Mouse (Mus musculus) WW6 (cell line): Measurements from ENCODE around the gene Tas2r137.
A peak's percentile ranks its signal among the peaks of the same experiment; 100 is the strongest.

Source experiments
- DNase-seq: peaks from one replicate; pipeline ENCODE4 v3.0.0-alpha.2; 2013; ENCODE audit warnings: low read depth, low spot score

Tas2r137 gene

DNA sequence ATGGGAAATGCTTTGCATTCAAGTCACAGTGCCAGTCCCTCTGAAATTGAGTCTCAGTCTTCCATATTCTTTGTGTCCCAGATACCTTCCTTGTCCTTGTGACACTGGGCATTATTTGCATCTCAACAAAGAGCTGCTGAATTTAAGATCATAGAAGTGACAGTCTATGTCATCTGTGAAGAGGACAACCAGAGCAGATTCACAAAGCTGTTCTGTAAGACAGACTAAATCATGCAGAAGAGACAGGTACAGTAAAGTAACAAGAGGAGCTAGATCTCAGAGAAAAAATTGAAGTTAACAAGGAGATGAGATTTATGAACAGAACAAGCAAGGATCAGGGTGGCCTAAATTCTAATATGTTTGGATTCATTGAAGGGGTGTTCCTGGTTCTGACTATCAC, at the start of gene Tas2r137:
Gene Tas2r137, plus strand, starts transcription at position 301 of the 400 bp plus-strand sequence.
- DNase-seq: no peak

DNA sequence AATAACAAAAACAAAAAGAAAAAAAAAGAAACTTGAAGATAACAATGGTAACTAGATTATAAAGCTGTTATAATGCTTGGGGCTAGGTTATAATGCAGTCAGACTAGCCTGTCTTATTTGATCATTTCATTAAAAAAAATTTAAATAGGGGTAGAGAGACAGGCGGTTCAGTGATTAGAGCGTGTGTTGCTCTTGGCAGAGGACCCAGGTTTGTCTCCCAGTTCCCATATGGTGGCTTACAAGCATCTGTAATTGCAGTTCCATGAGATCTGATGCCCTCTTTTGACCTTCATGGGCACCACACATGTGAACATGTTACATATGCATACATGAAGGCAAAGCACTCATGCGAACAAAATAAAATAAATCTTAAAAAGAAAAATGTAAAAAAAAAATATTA, 49.8 kb upstream of the Tas2r137 start:
- no peak for DNase-seq

DNA sequence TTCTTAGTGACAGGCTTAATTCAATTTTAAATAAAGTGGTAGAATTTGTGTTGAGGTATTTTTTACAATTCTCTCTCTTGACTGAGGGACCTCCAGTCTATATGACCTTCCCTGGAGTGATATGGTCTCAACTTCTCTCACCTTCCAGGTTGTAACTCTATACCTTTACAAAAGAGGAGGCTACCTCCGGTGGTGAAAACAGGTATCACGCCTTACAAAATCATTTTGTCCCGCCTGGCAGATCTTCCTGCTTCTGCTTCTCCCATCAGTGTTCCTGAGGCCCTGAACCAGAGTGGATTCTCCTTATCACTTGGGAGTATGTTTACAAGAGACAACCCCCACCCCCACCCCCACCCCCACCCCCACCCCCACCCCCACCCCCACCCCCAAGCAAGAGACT, 49.3 kb upstream of the Tas2r137 start:
- DNase-seq: no peak

DNA sequence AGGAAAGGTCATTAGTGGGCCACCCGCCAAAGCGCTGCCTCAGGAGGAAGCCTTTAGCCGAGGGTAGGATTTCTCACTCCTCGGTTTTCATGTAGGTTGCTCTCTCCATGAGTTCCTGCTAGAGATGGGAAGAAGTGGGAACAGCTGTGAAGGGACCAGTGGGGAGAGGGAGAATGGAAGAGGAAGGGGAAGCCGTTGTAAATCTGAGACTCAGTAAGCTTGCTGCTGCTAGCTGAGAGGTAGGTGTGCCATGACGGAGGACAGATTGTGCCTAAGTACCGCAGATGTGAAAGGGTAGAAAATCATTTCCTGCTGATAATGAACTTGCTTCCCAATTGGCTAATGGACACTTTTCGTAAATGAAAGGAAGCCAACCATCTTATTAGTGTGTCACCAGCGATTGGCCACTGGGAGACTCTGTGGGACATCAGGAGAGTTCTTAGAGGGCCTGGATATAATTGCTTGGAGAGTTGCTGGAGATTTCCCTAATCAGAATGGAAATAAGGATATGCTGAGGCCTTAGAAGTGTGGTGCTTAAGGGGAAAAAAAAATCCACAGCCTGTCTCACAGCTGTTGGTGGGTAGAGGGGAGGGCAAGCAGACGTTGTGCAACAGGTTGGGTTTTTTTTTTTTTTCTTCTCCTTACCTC, 47.6 kb upstream of the Tas2r137 start:
- no peak for DNase-seq

DNA sequence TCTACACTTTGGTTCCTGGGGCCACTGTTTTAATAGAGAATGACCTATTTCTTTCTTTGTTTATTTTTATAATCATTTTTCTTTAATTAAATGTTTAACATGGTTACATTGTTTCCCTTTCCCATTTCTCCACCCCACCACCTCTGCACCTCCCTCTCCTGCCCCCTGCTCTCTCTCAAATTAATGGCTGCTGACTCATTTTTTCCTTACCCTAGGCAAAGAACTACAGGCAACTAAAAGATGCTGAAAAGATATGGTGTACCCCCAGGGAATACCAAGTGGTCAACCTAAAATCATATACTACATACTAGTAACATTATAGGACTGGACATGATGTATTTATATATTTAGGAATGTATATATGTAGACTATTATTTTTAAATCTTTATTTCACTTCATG, 42.4 kb upstream of the Tas2r137 start:
- no peak for DNase-seq

DNA sequence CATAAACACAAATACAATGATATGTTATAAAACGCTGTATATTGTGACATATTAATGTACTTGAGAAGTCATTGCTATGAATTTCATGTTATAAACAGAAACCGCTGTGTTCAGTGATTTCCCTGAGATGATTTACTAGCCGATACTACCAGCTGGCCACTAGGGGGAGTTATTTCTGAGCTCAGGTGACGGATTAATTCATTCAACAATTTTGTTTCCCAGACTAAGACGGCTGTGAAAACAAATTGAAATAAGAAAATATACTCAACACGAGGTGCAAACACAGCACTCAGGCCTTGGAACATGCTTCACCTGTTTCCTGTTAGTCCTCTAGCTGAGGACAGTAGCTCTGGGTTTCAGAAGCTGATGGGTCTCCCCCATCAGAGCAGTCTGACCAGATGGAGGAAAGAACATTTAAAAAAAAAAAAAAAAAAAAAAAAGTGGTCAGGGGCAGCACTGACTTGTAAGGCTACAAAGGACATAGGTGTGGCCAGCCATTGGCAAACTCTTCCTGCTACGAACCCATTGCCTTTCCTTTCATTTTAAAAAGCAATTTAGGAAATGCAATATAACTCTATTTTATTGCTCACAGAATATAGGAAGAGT, 36.5 kb upstream of the Tas2r137 start:
- no peak for DNase-seq

DNA sequence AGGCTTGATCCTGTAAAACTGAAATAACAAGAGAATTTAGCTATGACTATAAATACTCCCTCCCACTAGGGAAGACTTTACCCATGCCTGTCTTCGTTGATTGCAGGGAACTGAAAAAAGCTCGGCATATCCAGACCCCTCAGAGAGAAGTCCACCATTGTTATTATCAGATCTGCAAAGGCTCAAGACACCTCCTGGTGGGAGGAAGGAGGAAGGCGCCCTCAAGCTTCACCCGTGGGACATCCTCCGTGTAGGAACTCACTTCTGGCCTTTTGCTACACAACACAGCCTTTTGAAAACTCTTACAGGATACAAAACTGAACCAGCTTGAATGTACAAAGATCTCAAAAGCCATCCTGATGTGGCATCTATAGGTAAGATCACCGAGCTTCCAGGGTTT, 25.3 kb upstream of the Tas2r137 start:
- DNase-seq: no peak

DNA sequence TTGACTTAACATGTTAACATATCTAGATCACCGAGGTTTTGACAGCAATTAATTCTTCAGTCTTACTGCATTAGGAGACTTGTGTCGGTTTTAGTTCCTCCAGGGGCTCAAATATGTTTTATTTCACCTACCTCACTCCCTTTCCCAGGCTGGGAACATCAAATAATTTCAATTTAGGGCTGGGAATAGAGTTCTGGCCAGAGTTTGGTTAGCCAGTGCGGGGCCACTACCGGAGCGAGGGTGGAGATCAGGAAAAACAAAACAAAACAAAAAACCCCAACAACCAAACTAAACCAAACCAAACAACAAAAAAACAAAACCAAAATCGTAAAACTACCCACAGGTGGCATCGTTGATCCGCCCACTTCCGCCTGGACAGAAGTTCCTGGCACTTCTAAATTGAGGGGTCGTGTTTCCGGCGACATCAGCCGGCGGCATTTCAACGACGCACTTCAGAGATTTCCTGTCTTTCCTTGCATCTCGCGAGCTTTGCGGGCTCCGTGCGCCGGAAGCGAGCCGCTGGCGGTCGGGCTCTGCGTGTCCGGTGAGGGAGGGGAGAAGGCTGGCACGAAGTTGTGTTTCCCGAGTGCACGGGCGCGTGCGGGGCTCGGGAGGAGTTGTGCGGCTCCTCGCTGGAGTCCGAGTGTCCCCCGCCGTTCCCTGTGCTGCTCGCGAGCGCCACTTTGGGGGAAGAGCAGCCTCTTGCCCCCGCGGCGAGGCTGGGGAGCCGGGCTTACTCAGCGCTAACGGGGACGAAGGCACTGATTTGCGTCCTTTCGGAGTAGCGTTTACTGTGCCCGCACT, 19.9 kb upstream of the Tas2r137 start, which contains the start of gene Ssbp1:
Gene Ssbp1, plus strand, starts transcription at position 437 of the 804 bp plus-strand sequence.
- peak; percentile 84 for DNase-seq

DNA sequence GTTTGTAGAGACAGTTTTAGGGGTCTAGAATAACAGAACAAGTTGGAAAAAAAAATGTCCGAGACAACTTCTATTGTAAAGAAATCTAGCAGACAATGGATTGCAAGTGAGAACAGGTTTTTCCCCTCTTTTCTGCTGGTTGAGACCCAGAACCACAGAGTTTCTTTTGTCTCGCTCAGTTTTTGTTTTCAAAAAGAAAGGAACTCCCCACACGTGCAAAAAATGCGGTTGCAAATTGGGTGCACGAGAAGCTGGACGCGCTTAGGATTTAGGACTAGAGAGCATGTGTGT, 19.4 kb upstream of the Tas2r137 start:
- DNase-seq: no peak

DNA sequence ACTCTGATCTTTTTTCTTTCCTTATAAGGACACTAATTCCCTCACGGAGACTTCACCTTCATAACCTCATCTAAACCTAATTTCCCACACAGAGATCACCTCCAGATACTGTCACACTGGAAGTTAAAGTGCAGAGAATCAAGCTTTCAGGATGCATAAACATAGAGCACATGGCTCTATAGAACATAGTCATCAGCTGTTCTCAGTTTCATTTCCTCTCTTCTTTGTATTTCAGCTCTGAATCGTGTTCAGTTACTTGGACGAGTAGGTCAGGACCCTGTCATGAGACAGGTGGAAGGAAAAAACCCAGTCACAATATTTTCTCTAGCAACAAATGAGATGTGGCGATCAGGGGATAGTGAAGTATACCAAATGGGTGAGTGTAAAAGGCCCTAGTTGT, 14.9 kb upstream of the Tas2r137 start:
- DNase-seq: no peak

DNA sequence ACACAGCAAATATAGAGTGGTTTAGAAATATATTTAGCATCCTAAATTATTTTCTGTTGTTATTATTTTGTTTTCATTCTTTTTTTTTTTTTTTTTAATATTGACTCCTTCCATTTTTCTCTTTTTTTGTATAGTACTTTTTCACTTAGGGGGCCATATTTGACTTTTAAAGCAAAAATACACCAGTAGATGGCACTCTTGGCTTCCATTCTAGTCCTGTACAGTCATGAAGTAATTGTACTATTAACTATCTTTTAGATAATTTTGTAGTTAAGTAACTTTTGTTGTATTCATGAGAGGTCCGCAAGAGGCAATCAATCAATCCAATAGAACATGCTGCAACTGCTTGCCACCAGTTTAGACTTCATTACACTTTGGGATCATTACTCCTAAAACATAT, 11.3 kb upstream of the Tas2r137 start:
- DNase-seq: no peak

DNA sequence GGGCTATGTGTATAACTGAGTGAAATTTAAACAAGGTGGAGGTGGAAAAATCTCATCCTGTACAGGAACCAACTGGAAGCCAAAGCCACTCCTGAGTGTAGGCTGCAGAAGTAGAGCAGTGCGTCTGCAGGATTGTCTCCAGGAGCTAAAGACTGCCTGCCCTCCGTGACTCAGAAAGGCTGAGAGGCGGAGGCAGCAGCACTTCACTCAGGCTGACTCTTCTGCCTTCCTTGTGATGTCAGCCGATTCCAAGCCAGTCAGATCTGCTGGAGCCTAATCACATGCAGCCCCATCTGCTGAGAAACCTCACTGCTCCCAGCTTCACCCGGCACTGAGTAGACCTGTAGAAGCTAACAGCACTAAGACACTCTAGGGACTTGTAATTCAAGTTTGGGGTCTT, 8.7 kb upstream of the Tas2r137 start:
- DNase-seq: no peak

DNA sequence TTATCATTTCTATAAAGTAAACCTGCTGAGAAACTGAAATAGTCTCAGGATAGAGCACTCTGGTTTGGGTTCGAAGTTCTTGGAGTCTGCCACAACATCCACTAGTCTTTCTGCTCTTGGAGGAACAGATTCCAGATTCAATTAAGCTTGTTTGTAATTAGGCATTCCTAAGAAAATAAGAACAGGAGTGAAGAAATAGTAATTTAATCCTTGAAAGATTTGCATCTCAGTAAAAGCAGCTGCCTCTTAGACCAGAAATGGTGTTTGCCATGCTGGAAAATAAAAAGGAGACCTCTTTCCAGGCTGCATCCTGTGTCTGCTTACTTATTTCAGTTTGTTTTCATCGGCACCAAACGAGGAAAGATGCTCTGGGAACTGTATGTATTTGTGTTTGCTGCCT, 2.2 kb downstream of the Tas2r137 start, which contains the start of gene Tas2r108:
Gene Tas2r108, plus strand, starts transcription at position 301 of the 400 bp plus-strand sequence.
- no peak for DNase-seq

DNA sequence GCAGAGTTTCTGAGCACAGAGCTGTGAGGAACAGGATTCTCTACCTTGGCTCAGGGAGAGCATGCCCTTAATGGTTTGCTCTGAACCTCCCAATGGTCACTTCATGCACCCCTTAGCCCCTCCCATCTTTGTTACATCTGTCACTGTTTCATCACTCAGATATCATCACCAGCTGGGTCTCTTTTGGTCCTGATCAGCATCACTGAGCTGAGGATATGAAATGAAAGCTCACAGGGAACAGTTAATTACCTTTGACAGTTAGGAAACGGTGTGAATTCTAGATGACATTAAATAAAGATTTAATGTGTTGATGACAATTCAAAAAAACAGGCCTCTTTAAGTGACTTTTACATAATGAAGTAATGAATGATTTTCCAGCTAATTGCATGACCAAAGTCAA, 28.4 kb downstream of the Tas2r137 start, which contains the start of gene Prss37:
Gene Prss37, minus strand, starts transcription at position 101 of the 400 bp plus-strand sequence.
- no peak for DNase-seq
